Mouse (Mus musculus) liver, adult (tissue): ENCODE data around the gene Ctnnd2.

ENCODE experiments used
- GATA4 ChIP-seq: IDR thresholded peaks from 2 replicates; pipeline ENCODE4 v1.6.1; 2014; ENCODE audit warnings: mild to moderate bottlenecking, low read length; ENCODE audit not compliant: insufficient replicate concordance

Ctnnd2 gene

DNA sequence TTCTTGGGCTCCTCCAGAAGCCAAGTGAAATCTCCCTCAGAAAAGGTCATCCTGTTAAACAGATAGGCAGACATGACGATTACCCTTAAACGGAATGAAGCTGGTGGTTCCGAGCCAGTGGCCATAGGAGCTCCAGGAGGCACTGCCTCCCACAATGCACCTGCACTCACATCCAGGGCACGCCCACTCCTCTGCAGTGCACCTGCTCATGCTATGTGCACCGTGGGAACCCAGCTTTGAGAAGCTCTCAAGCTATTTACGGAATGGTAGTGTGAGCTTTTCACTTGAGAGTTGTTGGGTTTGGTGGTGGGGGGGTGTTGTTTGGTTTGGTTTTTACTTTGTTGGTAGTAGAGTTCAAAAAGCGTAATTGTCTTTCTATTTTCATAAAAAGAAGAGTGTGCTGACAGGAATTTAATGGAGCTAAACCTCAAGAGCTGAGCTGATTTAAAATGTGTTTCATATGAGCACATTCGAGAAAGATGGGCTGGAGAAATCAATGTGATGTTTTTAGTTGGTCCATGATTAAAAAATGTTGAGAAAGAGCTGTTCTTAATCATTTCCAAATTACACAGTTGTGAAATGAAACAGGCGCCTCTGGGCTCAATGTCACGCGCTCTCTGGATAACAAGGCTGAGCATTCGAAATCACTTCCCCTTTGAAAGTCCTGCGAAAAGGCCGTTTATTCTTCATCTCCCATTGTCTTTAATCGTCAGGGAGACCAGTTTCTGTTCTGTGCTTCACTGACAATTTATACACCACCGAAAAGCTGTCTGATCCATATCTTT is 802.8 kb downstream of the Ctnnd2 start:
- no peak for TF ChIP-seq GATA4

DNA sequence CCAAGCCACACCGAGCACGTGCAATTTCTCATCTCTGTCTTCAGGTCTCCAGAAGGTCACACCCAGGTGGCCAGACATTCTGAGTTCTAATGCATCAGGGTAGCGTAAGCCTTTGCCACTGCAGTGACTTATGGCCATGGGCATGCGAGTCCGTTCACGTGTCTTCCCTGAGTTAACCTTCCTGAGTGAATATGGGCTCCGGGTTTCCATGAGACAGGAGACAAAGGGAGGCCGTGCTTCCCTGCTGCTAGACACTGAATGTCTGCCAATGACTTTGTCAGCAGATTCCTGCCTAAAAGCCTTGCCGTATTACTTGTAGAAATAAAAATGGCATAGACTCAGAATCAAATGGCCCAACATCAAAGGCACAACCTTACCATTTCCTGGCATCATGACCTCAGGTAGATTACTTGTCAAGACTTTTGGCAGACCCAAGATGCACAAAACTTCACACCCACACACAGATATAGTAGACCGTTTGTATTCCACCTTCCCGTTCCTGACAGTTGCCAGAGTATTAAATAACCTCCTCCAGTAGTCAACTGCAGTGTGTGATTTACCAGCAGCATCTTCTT is 804.9 kb downstream of the Ctnnd2 start:
- no peak for TF ChIP-seq GATA4

DNA sequence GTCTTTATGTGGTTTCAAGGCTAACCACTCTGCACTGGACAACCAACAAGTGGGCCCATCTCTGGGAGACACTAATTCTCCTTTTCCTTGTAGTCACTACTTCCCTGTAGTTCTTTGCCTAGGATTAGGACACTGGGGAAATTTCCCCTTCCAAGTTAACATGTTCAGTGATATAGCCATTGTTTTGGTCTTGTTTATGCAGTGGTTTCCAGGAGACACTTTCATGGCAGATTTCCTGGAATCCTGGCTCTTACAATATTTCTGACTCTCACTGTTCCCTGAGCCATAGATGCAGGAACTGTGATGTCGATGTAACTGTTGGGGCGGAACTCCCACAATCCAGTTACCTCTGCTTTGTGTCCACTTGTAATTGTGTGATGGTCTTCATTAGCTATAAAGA is 814.5 kb downstream of the Ctnnd2 start:
- TF ChIP-seq GATA4, result no peak

DNA sequence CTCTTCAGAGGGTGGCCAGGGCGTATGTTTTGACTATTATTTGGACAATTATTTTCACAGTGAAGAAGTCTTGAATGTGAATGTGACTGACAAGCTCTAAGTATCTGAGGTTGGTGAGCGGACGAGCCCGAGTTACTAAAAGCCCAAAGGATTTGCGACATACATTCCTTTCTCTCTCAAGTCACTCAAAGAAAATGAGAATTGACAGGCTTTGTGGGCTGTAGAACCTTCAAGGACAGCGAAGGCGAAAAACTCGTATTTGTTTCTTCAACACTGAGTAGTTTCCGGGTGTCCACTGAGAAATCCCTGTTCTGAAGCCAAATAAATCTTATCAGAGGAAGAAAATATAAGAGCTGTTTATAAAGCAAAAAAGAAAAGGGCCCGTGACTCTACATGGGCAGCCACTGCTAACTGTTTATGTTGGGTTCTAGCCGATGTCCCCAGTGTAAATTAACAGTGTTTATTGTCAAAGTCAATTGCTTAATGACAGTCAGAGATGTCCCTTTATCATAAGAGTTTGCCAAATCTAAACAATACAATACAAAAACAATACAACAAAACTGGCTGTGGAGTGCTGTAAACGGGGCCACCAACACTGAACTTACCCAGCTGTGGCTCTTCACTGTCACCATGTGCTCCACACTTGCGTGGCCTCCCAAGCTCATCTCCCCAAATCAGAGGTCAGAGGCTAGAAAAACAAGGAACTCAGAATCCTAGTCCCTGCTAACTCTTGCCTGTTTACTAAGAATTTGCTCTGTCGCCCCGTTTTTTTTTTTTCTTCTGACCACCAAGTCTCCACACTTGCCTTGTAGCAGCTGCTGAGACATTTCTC is 818.2 kb downstream of the Ctnnd2 start:
- TF ChIP-seq GATA4, result no peak

DNA sequence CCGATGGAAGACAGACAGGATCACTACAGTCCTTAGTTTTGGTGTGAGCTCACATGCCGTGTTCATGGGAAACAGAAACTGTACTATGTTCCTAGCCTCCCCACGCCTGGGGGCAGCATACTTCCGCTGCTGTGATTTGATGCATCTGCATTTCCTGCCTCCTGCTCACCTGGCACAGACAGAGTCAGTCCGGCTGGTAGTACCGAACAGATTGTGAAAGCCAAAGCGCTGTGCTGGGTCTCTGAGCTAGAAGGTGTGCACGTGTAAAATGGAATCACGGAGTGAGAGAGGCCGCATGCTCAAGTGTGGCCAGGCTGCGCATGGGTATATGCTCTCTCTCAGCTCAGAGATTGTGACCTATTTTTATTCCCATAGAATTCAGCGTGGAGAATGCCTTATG is 820.0 kb downstream of the Ctnnd2 start:
- no peak for TF ChIP-seq GATA4

DNA sequence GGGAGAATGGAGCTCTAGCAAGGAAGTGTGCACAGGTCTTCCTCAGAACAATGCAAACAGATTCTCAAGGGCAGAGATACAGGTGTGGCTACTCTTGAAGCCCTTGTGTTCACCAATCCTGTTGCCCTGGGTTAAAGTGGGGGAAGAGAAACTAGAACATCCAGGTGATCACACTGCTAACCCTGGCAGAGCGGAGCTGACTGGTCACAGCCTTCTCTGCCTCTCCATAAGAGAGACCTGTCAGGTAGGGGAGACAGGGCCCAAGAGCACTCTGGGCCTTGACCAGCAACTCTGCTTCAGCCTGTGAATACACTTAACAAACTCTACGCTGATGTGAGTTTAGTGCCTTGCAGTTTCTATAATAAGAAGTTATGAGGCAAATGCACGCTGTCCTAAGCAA is 820.5 kb downstream of the Ctnnd2 start:
- TF ChIP-seq GATA4, result no peak

DNA sequence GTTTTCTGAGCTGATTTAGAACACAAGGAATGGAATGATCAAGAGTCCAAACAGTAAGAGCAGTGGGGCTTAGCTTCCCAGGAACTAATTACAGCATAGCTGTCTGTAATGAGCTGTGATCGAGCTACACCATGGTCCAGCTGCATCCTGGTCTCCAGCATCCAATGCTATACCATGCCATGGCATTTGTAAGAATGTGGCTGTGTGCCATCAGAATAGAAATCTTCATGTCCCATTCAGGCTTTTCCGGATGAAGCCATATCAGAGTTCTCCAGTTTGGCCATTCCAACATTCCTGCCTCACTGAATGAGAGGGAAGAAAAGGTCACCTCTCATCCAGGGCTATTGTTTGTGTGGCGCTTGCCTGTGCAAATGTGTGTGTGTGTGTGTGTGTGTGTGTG is 823.0 kb downstream of the Ctnnd2 start:
- TF ChIP-seq GATA4, result no peak

DNA sequence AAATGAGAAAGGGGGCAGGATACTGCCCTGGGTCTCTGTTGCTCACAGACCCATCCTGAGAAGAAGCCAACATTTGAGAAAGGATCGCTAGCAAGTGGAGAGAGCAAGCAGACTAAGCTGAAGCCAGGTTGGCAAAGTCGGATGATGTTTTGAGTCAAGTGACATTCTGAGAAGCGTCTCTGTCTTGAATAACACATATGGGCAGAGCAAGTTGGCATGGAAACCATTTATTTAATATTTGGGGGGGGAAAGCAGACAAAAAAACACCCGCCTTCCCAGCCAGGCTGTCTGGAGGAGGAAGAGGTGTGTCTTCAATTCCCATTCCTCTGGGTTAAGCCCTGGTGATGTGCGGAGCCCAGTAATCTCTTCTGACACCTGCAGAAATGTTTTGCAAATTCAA is 832.1 kb downstream of the Ctnnd2 start:
- no peak for TF ChIP-seq GATA4

DNA sequence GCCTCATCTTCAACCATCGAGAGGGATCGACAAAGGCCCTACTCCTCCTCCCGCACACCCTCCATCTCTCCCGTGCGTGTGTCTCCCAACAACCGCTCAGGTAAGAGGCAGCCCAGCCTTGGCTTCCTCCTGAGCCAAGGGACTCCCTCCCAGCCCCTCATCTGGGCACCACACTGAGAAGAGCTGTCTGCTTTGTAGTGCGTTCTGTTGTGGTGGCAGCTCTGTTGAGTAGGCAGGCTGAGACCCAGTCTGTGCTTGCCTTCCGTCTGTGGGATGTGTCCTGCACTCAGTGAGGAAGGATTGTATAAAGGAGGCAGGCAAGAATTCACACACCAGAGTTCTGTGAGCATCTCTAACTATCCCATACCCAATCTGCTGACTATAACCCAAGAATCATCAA is 832.6 kb downstream of the Ctnnd2 start:
- no peak for TF ChIP-seq GATA4

DNA sequence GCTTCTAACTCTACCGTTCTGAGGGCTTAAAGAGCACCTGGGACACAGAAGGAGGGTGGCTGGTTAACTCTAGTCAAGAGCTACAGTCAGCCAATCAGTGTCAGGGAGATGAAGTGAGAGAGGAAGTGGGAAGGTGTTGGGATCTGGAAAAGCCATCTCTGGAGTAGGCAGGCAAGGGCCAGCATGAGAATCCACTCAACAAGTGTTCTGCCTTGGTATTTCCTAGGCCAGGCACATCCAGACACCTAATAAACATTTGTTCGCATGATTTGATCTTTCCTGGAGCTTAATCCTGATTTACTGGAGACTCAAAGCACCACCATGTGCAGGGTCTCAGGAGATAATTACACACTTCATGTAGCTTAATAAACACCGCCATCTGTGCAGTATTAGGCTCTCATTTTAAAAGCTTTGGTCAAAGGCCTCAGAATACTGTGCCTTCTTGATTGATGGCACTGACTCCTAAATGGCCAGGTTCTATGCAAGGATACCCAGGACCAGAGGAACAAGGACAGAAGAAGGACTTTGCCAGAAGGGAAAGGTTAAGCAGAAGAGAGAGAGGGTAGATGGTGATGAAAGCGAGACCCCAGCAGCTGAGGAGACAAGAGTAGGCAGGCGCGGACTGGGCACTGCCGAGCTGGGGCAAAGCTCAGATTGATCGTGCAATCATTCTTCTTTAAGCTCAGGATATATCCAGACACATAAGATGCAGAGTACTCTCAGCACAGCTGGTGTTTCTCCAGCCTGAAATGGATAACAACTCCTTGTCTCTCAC is 833.8 kb downstream of the Ctnnd2 start:
- TF ChIP-seq GATA4, result no peak

DNA sequence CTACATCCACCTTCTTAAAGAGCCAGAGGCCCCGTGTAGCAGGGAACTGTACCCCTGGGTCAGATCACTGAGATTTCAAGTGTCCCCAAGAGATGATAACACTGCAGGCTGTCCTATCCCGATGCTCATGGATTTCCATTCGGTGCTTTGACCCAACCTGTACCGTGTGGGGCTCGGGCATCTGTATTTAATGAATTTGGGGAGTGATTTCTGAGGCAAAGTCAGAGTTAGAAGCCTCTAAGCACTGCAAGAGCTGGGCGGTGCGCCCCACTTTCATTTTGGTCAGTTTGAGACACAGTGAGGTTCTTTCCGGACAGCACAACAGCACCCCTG is 834.4 kb downstream of the Ctnnd2 start:
- TF ChIP-seq GATA4, result no peak

DNA sequence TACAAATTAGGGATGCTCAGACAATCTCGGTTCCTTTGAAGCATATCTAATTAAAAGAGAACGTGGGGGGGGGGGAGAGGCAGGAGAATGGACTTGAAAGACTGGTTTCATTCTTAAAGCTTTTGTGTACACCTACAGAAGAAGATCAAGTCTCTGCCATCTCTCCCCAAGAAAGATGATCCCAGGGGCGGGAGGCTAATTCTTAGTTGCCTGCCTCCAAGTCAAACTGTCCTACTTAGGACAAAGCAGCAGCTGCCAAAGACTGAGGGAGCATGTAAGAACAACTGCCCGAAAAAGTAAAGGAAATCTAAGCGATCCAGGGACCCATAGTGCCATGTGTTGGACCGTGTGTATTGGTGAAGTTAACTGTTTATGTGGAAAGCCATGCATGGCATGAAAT is 836.2 kb downstream of the Ctnnd2 start:
- no peak for TF ChIP-seq GATA4

DNA sequence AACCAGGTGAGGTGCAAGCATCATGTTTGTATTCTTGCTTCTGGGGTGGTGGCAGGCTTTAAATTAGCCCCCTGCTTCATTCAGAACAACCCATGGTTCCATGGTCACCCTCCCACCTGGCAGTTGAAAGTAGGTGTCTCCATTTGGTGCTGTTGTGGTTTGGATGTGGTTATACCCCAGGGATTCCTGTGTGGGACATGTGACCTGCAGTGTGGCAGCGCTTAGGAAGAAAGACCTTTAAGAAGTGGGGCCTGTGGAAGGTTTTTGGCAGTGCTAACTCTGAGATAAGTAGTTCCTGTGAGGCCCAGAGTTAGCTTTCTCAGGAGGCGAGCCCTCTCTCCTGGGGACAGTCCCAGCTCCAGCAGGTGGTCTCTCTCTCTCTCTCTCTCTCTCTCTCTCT is 848.4 kb downstream of the Ctnnd2 start:
- TF ChIP-seq GATA4, result no peak

DNA sequence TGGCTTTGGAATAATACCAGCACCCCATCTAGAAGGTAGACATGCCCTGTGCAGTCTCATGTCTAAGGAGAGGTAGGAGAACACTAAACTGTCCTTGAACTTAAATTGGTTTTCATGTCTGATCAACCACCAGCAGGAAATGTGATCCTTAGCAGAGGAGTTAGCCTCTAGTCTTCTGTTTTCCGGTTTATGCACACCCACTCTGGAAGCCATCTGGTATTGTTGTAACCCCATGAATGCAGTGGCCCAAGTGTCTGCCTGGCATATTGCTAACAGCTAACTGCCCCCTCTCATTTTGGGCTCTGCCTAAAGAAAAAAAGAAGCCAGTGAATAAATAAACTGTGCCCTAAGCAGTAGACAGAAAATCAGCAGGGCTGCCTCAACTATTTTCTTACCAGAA is 849.6 kb downstream of the Ctnnd2 start:
- TF ChIP-seq GATA4, result no peak

DNA sequence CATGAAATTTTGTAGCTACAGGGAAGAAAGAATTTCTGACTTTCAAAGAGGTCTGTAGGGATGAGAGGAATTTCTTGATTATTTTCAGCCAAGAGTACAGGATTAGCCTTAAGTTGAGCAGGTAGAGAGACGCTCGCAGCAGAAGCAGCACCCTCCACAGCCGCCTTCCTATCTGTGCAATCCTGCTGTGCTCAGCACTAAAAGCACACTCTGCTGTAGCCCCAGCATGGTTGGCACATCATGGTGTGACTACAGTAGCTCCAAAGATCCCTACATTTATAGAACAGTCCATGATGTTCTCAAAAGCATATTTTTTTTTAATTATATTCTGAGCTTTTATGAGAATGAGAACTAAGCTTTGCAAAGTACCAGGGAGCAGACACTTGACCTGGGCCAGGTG is 850.1 kb downstream of the Ctnnd2 start:
- no peak for TF ChIP-seq GATA4
